Mouse (Mus musculus) cerebellum, postnatal 14 days (tissue): ENCODE results near the gene Tnfrsf17.
"Not testable (repeated sequence)": the region's sequence is repeated elsewhere in the genome, so short reads cannot be mapped to it uniquely, and the experiment has no call there.

Source experiments
- DNase-seq, 2 experiments: peaks; one replicate each; pipeline ENCODE4 v3.0.0; 2021; ENCODE audit warnings: mixed read lengths in 2 of 2

Gene Tnfrsf17

GRCm38 (mm10) chr16:11343292-11343815, 29.7 kb downstream of the Tnfrsf17 start:
- DNase-seq, result no peak

DNA sequence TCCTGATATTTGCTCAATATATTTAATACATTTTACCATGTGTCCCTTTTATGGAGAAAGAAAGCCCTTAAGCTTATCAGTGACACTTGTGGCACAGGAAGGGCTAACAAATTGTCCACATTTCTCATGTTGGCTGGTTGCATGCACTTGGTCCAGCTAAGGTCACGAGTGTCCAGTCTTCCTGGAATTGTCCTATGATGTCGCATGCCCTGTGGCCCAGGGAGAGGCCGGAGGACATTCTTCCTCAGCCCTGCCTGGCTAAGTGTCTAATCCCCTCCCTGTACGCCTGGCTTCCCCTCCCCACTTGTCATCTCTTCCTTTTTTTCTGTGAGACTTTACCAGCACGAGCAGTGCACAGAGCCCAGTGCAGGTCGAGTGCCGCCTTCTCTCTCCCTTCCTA, 38.3 kb downstream of the Tnfrsf17 start:
- no peak for DNase-seq

- no peak for DNase-seq
Observed at GRCm38 (mm10) chr16:11359173-11359572, 45.6 kb downstream of the Tnfrsf17 start.

DNA sequence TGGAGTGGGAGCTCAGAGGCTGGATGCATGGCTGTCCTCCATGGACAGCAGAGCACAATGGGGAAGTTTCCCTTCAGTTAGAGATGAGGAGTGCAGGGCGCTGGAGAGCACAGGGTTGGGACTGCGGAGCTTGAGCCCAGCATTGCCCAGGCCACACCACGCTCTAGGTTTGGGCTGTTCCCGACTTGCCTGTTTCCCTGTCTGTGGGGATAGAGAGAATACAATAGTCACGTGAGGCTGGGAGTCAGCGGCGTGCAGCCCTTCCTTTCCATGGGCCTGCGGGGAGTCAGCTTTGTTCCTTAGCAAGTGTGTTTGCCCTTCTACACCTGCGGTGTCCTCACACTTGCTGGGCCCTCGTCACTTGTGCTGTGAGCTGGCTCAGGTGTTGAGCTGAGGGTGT, 46.3 kb downstream of the Tnfrsf17 start:
- no peak for DNase-seq

- DNase-seq, result not testable (repeated sequence)
Observed at GRCm38 (mm10) chr16:11360576-11360975, 47.0 kb downstream of the Tnfrsf17 start.

DNA sequence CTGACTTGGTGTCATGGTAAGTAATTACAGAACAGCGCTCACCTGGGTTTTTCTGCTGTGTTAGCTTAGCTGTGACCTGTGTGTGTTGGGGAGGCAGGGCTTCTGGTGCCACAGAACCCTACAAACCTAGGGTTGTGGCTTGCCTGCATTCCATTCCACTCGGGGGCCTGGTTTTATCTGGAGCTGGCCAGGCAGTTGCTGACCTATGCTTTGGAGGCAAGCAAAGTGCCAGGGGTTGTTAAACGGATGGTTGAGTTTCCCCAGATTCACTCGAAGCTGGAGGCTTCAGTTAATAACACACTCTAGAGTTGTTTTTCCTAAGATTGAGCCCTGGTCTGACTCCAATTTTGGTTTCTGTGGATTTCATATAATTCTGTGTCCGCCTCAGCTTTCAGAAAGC, 52.0 kb downstream of the Tnfrsf17 start:
- no peak for DNase-seq

DNA sequence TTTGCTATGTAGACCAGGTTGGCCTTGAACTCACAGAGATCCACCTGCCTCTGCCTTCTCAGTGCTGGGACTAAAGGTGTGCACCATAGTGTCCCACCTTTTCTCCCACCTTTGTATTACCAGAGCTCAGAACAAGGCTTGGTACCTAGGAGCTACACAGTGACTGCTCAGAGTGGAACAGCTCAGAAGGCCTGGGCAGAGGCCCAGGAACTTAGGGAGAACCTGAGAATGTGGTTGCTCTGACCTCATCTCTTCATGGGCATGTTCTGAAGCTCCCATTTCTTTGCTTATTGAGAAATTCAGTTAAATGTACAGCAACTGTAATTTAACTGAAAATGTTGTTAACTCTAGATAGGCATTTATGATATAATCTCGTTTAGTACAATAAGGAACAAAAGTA, 53.2 kb downstream of the Tnfrsf17 start:
- DNase-seq, result no peak

- no peak for DNase-seq
Observed at GRCm38 (mm10) chr16:11368412-11368811, 54.8 kb downstream of the Tnfrsf17 start.

GRCm38 (mm10) chr16:11369162-11369561, 55.5 kb downstream of the Tnfrsf17 start:
- no peak for DNase-seq

DNA sequence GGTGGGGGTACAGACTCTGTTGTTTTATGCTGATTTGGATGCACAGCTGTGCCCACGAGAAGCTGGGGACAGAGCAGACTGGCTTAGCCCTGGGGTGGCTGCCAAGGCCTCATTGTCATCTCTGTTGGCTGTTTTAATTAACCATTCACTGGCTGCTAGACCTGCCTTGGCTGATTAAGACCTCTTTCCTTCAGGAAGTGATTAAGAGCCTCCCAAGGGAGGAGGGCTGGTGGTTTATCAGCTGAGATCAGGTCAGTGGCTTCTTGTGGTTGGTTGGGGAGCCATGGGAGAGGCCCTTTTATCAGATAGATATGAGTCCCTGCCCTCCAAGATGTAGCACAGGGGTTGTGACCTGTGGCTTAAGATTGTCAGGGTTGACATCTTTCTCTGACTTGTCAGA, 56.0 kb downstream of the Tnfrsf17 start:
- peak; percentile 50 to 66 for DNase-seq
